8 mouse cellular contexts compared by ENCODE assay signal in genomic region chr10:56378648-56379254, GRCm38 (mm10). TPM values are rescaled to one million over a fixed set of nuclear protein-coding genes. Genes with fewer than 3 reads are reported as not detected.
DNase-seq lines count a peak whose midpoint lies in the region; ATAC-seq lines count a peak whose summit lies in the region.

No protein-coding gene starts in this region.

- DNase-seq in cerebellum, postnatal 14 days: peak; percentile 57 to 59
- no peak for DNase-seq in cerebellum, adult 9-10 months
- peak; percentile 75 for DNase-seq in NIH3T3 (ENCODE audit: low read depth)
- DNase-seq in embryonic facial prominence, embryonic 14.5 days (ENCODE audit: low spot score): peak; percentile 89
- peak; percentile 69 for DNase-seq in kidney, postnatal 10 days
- DNase-seq in lung, postnatal 14 days: peak; percentile 61
- DNase-seq in retina, postnatal 1 day: peak; percentile 53

- no peaks in the 10 kb centered on the region for H3K9me3 ChIP-seq in embryonic facial prominence, embryonic 14.5 days (ENCODE audit: control insufficient read depth, low read length)
- no peaks in the 10 kb centered on the region for H3K9me3 ChIP-seq in heart, embryonic 16.5 days (replicated peaks; ENCODE audit: control insufficient read depth, low read length)

- ATAC-seq in embryonic facial prominence, embryonic 14.5 days (ENCODE audit: low read depth): peak; percentile 59
- peak; percentile 40; the same call in 1 of the 2 replicates for ATAC-seq in heart, embryonic 16.5 days (replicated peaks; ENCODE audit: extremely low read depth, insufficient read depth, low FRiP score)

- peaks cover 22% of the 10 kb centered on the region for H3K4me1 ChIP-seq in embryonic facial prominence, embryonic 14.5 days (ENCODE audit: control insufficient read depth, insufficient read depth, low read length)
- peaks cover 14% of the 10 kb centered on the region for H3K4me1 ChIP-seq in heart, embryonic 16.5 days (ENCODE audit: control insufficient read depth, insufficient read depth, low read length)

- no peaks in the 10 kb centered on the region for H3K27me3 ChIP-seq in embryonic facial prominence, embryonic 14.5 days (replicated peaks; ENCODE audit: control insufficient read depth, insufficient read depth, low read length)
- no peaks in the 10 kb centered on the region for H3K27me3 ChIP-seq in heart, embryonic 16.5 days (ENCODE audit: control insufficient read depth, insufficient read depth, low read length)

- H3K4me3 ChIP-seq in embryonic facial prominence, embryonic 14.5 days (ENCODE audit: low read depth, low read length): peak overlapping the region; percentile 71
- peak overlapping the region; percentile 68 for H3K4me3 ChIP-seq in heart, embryonic 16.5 days (ENCODE audit: low read length)

- H3K27ac ChIP-seq in embryonic facial prominence, embryonic 14.5 days (replicated peaks; ENCODE audit: low read depth, low read length): peak overlapping the region; percentile 94
- H3K27ac ChIP-seq in heart, embryonic 16.5 days (ENCODE audit: low read length): peak overlapping the region; percentile 96

- H3K4me2 ChIP-seq in embryonic facial prominence, embryonic 14.5 days (ENCODE audit: low read depth, low read length): peak overlapping the region; percentile 76
- H3K4me2 ChIP-seq in heart, embryonic 16.5 days (ENCODE audit: low read depth, low read length): peak overlapping the region; percentile 59

- peak overlapping the region; percentile 87 for H3K9ac ChIP-seq in embryonic facial prominence, embryonic 14.5 days (ENCODE audit: low read depth, low read length)
- H3K9ac ChIP-seq in heart, embryonic 16.5 days (ENCODE audit: low read length): peak overlapping the region; percentile 85

- H3K36me3 ChIP-seq in embryonic facial prominence, embryonic 14.5 days (ENCODE audit: control insufficient read depth, insufficient read depth, low read length): peaks cover 4% of the 10 kb centered on the region; the same call in 1 of the 2 replicates
- peaks cover 2% of the 10 kb centered on the region; the same call in 1 of the 2 replicates for H3K36me3 ChIP-seq in heart, embryonic 16.5 days (ENCODE audit: control insufficient read depth, insufficient read depth)

- under 1% methylated on average over 35 of the region's 35 CpGs for WGBS in embryonic facial prominence, embryonic 14.5 days
- under 1% methylated on average over 35 of the region's 35 CpGs for WGBS in heart, embryonic 16.5 days

RNA-seq across cellular contexts. Expression of gene Gja1, which starts 1.6 kb away (rescaled TPM):
- 289 and 351 TPM in 2 replicates for polyA plus RNA-seq in embryonic facial prominence, embryonic 14.5 days (2014; fragmentation: Nextera tagmentation; extraction: Ambion mirVana)
- 471 and 489 TPM in 2 replicates for polyA plus RNA-seq in heart, embryonic 16.5 days (2015; fragmentation: Nextera tagmentation; extraction: Ambion mirVana)
